Mouse (Mus musculus) frontal cortex, postnatal 36 days (tissue): ENCODE measurements around the gene Ncapg.
"Not testable (repeated sequence)": the region's sequence is repeated elsewhere in the genome, so short reads cannot be mapped to it uniquely, and the experiment has no call there.

Experiments
- DNase-seq, 2 experiments: peaks; one replicate each; pipeline ENCODE4 v3.0.0; 2022; ENCODE audit warnings: low spot score in 2 of 2

The Ncapg gene

GRCm38 (mm10) chr5:45669598-45670279 lies at the start of gene Ncapg:
Gene Ncapg, plus strand, starts transcription at chr5:45669919.
- peak; percentile 99 for DNase-seq

- DNase-seq, result no peak
Measured at GRCm38 (mm10) chr5:45621511-45621910, 48.2 kb upstream of the Ncapg start.

DNA sequence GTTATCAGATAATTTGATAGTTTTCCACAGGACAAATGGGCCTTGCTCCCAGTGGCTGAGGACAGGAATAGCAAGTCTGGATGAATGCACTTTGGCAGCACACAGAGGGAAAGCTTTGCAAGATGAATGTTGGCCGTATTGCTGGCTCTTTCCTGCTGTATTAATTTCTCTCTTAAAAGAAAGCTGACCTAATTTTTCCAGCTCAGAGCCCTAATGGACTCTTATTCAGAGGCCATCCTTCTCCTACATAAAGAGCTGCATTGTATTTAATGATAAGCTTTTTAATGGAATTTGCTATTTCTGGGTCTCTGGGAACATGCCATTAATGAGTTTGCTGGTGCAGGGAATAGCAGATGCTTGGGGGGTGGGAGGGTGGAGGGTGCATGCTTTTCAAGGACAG lies 41.9 kb upstream of the Ncapg start:
- DNase-seq, result peak in 1 of 2 experiments; percentile 33

GRCm38 (mm10) chr5:45629470-45629869 lies 40.2 kb upstream of the Ncapg start:
- DNase-seq, result no peak

DNA sequence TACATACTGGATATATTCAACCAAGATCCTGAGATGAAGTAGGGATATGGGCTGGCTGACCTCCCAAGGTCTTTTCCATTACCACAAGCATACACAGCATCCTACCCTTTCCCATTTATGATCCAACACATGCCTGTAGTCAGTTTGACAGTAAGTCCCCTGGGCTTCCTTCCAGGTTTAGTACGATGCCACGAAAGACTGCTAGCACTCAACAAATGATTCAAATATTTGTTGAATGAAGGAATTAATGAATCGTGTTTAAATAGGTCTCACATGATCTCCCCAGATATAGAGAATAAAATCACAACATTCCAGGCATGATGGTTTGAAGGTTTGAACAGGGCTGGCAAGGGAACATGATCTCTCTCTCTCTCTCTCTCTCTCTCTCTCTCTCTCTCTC lies 31.3 kb upstream of the Ncapg start:
- DNase-seq, result no peak

GRCm38 (mm10) chr5:45638806-45639714 lies 30.7 kb upstream of the Ncapg start, which contains the start of gene Fam184b:
Gene Fam184b, minus strand, starts transcription at chr5:45639614.
- peak; percentile 78 to 87 for DNase-seq

DNA sequence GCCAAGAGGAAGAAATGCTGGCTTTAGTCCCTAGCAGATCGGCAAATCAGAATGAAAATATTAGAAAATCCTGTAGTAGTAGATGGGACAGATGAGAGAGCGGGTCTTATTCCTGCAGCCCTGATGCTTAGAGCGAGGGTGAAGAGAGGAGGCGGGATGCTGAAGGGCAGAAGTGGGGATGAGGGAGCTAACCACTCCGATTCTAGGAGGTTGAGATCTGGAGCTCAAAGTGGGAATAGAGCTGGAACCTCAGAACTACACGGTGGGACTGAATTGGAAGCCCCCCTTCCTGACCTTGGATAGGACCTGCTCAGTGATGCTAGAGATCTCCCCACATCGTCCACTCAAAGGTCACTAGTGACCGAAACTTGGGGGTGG lies 30.0 kb upstream of the Ncapg start:
- peak in 1 of 2 experiments; percentile 23 for DNase-seq

GRCm38 (mm10) chr5:45651026-45651703 lies 18.6 kb upstream of the Ncapg start:
- DNase-seq, result no peak

DNA sequence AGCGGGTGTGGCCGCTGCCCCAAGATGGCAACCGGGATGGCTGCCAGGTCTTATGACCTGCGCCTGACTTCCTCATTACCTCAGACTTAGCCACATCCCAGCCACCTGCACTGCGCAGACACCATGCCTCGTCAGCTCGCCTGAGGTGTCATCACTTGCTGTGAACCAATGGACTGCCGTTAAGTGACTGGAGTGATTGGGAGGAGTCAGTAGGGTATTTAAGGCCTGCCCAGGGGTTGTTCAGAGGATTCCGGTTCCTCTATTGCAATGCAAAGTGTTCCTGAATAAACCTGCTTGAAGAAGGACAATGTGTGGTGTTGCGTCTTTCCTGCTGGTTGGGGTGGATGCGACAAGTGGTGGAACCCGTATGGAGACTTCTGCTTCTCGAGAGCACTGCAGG lies 11.3 kb upstream of the Ncapg start:
- not testable (repeated sequence) for DNase-seq

DNA sequence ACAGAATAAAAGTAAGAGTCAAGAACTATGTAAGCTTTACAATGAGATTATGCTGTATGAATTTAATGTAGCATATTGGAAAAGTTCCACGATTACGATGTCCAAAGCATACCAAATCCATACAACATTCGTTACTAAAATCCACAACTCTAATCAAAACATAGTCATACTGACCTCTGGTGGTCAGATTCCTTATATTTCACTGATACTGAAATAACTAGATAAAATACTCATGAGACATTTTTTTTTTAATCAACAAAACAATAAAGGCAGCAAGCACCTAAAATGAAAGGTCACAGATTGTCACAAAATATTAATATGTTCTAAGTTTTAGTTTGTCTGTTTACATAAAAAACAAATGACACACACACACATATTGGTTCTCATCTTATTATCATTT lies 1.4 kb upstream of the Ncapg start:
- no peak for DNase-seq

DNA sequence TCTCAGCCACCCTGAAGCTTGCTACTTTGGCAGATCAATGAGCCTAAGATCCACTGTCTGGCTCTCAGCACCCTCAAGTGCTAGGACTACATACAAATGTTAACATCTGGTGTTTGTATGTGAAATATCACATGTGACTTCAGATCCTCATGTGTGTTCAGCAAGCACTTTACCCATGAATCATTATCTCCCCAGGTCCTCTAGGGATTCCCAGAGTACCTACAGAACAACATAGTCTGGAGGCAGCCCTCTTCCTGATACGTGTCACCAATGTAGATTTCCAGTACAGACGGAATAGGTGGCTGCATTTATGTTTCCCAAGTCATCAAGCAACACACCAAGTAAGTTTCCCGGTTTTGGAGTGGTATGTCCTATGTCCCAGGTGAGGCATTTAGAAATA lies 888 bp upstream of the Ncapg start:
- DNase-seq, result peak; percentile 4 to 20

- no peak for DNase-seq
Measured at GRCm38 (mm10) chr5:45669234-45669597, 503 bp upstream of the Ncapg start.

- DNase-seq, result no peak
Measured at GRCm38 (mm10) chr5:45670280-45670670, 556 bp downstream of the Ncapg start.

- DNase-seq, result no peak
Measured at GRCm38 (mm10) chr5:45670894-45671494, 1.3 kb downstream of the Ncapg start.

GRCm38 (mm10) chr5:45675032-45675431 lies 5.3 kb downstream of the Ncapg start:
- no peak for DNase-seq

DNA sequence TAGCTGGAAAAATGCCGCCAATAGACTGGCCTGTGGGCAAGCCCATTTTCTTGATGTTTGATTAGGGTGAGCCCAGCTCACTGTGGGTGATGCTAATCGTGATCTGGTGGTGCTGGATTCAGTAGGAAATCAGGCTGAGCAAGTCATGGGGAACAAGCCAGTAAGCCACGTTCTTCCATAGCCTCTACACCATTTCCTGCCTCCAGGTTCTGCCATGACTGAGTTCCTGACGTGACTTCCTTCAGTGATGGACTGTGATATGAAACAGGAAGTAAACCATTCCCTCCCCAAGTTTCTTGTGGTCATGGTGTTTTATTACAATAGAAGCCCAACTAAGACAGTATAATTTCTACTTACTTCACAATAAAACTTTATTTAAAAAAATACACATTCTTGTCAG lies 7.9 kb downstream of the Ncapg start:
- no peak for DNase-seq

DNA sequence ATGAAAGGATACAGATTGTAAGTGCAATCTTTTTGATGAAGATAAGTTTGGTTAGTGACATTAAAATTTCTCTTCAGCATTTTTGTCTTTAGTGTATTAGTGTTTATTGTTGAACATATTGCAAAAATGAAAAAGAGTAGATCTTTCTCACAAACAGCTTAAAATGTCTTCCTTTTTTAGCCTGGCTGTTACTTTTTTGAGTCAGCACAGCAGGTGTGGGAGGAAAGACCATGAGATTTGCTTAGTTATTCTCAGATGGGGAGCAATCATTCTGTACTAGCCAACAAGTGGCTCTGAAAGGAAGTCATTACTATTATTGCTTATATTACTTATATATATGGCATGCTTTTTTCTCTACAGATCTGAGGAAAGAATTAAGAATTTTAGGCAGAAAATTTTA lies 10.2 kb downstream of the Ncapg start:
- no peak for DNase-seq

DNA sequence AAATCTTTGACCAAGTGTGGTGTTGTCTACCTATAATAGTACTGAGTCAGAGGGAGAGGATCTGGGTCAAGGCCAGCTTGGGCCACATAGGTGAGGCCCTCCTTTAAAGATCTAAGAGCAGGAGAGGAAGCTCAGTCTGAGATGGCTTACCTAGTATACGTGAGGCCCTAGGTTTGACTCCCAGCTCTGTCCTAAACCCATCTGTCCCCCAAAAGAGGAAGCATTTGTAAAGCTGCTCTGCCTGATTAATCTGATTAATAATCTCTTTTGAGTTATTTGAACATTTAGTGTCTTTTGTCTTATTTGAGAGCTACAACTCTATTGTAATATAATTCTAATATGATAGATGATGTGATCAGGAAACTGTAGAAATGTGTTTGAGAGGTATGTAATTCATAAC lies 13.7 kb downstream of the Ncapg start:
- DNase-seq, result no peak

GRCm38 (mm10) chr5:45685243-45685642 lies 15.5 kb downstream of the Ncapg start:
- DNase-seq, result no peak

GRCm38 (mm10) chr5:45686223-45686622 lies 16.5 kb downstream of the Ncapg start:
- no peak for DNase-seq

DNA sequence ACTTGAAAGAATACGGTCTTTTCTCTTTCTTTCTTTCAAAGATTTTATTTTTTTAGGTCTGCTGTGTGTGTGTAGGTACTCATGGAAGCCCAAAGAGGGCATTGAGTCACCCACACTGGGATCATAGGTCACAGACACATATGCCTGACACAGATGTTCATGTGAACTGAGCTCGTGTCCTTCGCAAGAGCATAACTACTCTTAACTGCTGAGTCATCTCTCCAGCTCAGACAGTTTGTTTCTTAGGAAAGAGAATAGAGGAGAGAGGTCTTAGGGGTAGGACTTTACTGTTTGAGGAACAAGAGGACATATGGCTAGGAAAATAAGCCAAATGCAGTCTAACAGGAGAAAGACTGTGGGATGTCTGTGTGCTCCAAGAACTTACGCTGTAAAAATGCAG lies 19.4 kb downstream of the Ncapg start:
- no peak for DNase-seq

DNA sequence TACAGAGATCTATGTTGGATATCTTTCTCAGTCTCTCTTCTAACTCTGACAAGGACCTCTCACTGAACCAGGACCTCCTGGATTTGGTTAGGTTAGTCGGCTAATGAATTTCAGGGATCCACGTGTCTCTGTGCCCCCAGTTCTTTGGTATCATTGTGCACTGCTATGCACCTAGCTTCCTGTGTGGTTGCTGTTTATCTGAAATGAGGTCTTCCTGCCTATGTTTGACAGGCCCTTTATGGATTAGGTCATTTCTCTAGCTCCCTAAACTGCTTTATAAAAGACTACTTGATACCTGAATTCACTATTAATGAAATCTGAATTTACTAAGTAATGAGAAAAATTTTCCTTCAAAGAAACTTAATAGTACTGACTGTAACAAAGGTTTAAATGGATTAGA lies 21.1 kb downstream of the Ncapg start:
- DNase-seq, result no peak
